Mouse (Mus musculus): ENCODE data around the gene Sirt3. TPM values are rescaled to one million over a fixed set of nuclear protein-coding genes. Genes with fewer than 3 reads are reported as not detected.

Gene Sirt3
- polyA plus RNA-seq (2012; rRNA removed) (13.7 and 14.0 TPM in 2 replicates), polyA plus RNA-seq (2014; fragmentation: Nextera tagmentation; extraction: Ambion mirVana) (14.4 and 14.7 TPM in 2 replicates)

DNA sequence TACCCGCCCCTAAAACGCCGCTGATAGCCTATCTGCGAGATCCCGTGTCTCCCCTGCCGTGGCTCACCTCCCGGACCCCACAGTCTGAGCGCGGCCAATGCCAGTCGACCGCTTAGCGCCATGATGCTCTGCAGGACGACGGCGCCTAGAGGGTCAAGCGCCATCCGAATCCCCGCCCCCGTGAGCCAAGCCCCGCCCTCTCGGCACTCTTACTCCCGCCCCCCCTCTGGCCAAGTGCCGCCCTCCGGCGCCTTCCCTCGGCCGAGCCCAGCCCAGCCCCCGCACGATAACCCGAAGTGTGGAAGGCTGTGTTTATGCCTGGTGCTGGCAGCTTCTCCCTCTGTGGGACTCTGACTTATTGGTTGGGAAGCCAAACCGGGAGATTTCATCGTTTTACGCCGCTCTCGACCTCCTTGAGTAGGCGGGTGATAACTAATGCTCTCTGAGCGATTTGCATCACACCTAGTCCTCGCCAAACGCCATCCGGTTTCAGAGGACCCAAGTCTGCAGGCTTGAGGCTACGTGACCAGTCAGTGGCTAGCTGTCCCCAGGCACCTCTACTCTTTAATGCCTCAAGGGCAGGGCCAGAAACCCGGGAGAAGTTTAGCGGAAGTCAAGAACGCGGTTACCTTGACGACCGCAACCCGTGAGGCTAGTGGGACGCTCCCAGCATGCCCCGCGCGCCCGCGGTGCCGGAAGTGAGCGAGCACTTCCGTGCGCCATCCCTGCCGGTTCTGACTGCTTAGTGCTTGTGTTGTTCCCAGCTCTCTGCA, at the start of gene Sirt3, which contains the start of gene Psmd13:
Sirt3 (minus strand) TSS at position 614 of the 773 bp plus-strand sequence.
Psmd13 (plus strand) TSS at position 273 of the 773 bp plus-strand sequence.
- TF ChIP-seq EP300 (IDR thresholded peaks at IDR 0.05; ENCODE audit: low read depth) (no peak), CTCF (IDR thresholded peaks at IDR 0.05; ENCODE audit: low read depth) (no peak)
- Histone ChIP-seq H3K36me3 (replicated peaks; ENCODE audit: control insufficient read depth, insufficient read depth, low read depth) (peaks cover 15% of the 10 kb centered on the region), H3K4me2 (ENCODE audit: low read depth) (peak within 1 kb of the TSS; percentile 92), H3K27me3 (ENCODE audit: control insufficient read depth, insufficient read depth, low read length) (no peaks in the 10 kb centered on the region), H3K4me3 (ENCODE audit: insufficient read depth in 1 of 2, low read depth in 2 of 2, low read length in 2 of 2) (peak within 1 kb of the TSS; percentile 85 to 93), H3K9me3 (ENCODE audit: control insufficient read depth, low read length) (no peaks in the 10 kb centered on the region), H3K4me1 (replicated peaks; ENCODE audit: control insufficient read depth in 2 of 2, insufficient read depth in 2 of 2, low read length in 1 of 2) (peaks cover 27 to 29% of the 10 kb centered on the region in 2 experiments), H3K9ac (replicated peaks) (peak within 1 kb of the TSS; percentile 92), H3K27ac (peak within 1 kb of the TSS; percentile 82)
- ATAC-seq (ENCODE audit: insufficient read depth) (peak; percentile 93), DNase-seq (ENCODE audit: low read depth in 3 of 3, low spot score in 3 of 3) (peak; percentile 90 to 91 (median 91))
- under 1% methylated on average over 59 of the region's 59 CpGs for WGBS (ENCODE audit: insufficient replicate concordance)

DNA sequence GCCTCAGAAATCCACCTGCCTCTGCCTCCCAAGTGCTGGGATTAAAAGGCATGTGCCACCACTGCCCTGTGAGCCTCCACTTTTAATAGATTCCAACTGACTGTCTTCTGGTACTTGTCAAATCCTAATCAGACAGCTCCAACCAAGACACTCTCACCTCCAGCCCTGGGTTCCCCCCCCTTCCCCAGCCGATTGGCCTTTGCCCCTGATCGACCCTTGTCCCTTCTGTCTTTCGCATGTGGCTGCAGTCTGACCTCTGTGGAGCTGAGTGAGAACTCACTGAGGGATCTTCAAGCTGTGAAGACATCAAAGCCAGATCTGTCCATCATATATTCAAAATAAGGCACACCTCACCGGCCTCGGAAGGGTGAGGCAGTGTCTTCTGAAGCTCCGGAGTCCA, 45.1 kb upstream of the Sirt3 start:
- H3K27ac ChIP-seq, result no peak overlapping the region
- TF ChIP-seq CTCF (IDR thresholded peaks at IDR 0.05; ENCODE audit: low read depth) (no peak), EP300 (IDR thresholded peaks at IDR 0.05; ENCODE audit: low read depth) (no peak)
- WGBS (ENCODE audit: insufficient replicate concordance), result 77% methylated on average over 6 of the region's 6 CpGs

DNA sequence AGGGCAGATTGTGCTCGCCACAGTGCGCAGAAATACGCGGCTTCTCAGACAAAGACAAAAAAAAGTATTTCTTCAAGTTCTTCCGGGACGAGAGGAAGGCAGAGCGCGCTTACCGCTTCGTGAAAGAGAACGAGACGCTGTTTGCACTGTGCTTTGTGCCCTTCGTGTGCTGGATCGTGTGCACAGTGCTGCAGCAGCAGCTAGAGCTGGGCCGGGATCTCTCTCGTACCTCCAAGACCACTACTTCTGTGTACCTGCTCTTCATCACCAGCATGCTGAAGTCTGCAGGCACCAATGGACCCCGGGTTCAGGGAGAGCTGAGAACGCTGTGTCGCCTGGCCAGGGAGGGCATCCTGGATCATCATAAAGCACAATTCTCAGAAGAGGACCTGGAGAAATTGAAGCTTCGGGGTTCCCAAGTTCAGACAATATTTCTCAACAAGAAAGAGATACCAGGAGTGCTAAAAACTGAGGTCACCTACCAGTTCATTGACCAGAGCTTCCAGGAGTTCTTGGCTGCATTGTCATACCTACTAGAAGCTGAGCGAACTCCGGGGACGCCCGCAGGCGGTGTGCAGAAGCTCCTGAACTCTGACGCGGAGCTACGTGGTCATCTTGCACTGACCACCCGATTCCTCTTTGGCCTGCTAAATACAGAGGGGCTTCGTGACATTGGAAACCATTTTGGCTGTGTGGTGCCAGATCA, 41.1 kb upstream of the Sirt3 start:
- Histone ChIP-seq H3K4me2 (ENCODE audit: low read depth) (peak overlapping the region; percentile 44), H3K4me3 (ENCODE audit: insufficient read depth in 1 of 2, low read depth in 2 of 2, low read length in 2 of 2) (no peak overlapping the region), H3K9me3 (ENCODE audit: control insufficient read depth, low read length) (no peaks in the 10 kb centered on the region), H3K4me1 (replicated peaks; ENCODE audit: control insufficient read depth in 2 of 2, insufficient read depth in 2 of 2, low read length in 1 of 2) (peaks cover 0 to 3% of the 10 kb centered on the region in 2 experiments; a peak in 2 of 4 replicates), H3K27me3 (ENCODE audit: control insufficient read depth, insufficient read depth, low read length) (peaks cover 40% of the 10 kb centered on the region), H3K9ac (replicated peaks) (no peak overlapping the region), H3K36me3 (replicated peaks; ENCODE audit: control insufficient read depth, insufficient read depth, low read depth) (no peaks in the 10 kb centered on the region), H3K27ac (no peak overlapping the region)
- WGBS (ENCODE audit: insufficient replicate concordance), result 21% methylated on average over 30 of the region's 30 CpGs
- ATAC-seq (ENCODE audit: insufficient read depth), result no peak
- TF ChIP-seq EP300 (IDR thresholded peaks at IDR 0.05; ENCODE audit: low read depth) (no peak), CTCF (IDR thresholded peaks at IDR 0.05; ENCODE audit: low read depth) (no peak)
- no peak for DNase-seq (ENCODE audit: low read depth in 3 of 3, low spot score in 3 of 3)

More for the DNA sequence above, 45.1 kb upstream of the Sirt3 start:
- H3K9ac ChIP-seq (replicated peaks), result no peak overlapping the region
- no peaks in the 10 kb centered on the region; a peak in 1 of 4 replicates for H3K4me1 ChIP-seq (replicated peaks; ENCODE audit: control insufficient read depth in 2 of 2, insufficient read depth in 2 of 2, low read length in 1 of 2)
- H3K36me3 ChIP-seq (replicated peaks; ENCODE audit: control insufficient read depth, insufficient read depth, low read depth), result no peaks in the 10 kb centered on the region
- ATAC-seq (ENCODE audit: insufficient read depth), result no peak
- H3K9me3 ChIP-seq (ENCODE audit: control insufficient read depth, low read length), result no peaks in the 10 kb centered on the region
- no peak for DNase-seq (ENCODE audit: low read depth in 3 of 3, low spot score in 3 of 3)
- no peak overlapping the region for H3K4me3 ChIP-seq (ENCODE audit: insufficient read depth in 1 of 2, low read depth in 2 of 2, low read length in 2 of 2)
- H3K27me3 ChIP-seq (ENCODE audit: control insufficient read depth, insufficient read depth, low read length), result peaks cover 23% of the 10 kb centered on the region
- no peak overlapping the region for H3K4me2 ChIP-seq (ENCODE audit: low read depth)

DNA sequence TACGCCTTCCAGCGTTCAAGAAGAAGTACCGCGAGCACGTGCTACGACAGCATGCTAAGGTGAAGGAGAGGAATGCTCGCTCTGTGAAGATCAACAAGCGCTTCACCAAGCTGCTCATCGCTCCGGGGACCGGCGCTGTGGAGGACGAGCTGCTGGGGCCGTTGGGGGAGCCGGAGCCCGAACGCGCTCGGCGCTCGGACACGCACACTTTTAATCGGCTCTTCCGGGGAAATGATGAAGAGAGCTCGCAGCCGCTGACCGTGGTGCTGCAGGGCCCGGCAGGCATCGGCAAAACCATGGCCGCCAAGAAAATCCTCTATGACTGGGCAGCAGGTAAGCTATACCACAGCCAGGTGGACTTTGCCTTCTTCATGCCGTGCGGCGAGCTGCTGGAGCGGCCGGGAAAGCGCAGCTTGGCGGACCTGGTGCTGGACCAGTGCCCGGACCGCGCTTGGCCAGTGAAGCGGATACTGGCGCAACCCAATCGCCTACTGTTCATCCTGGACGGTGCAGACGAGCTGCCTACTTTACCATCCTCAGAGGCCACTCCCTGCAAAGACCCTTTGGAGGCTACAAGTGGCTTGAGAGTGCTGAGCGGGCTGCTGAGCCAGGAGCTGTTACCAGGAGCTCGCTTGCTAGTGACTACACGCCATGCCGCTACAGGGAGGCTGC, 40.4 kb upstream of the Sirt3 start:
- Histone ChIP-seq H3K4me1 (replicated peaks; ENCODE audit: control insufficient read depth in 2 of 2, insufficient read depth in 2 of 2, low read length in 1 of 2) (peaks cover 0 to 3% of the 10 kb centered on the region in 2 experiments; a peak in 2 of 4 replicates), H3K9me3 (ENCODE audit: control insufficient read depth, low read length) (no peaks in the 10 kb centered on the region), H3K36me3 (replicated peaks; ENCODE audit: control insufficient read depth, insufficient read depth, low read depth) (no peaks in the 10 kb centered on the region), H3K9ac (replicated peaks) (no peak overlapping the region), H3K27ac (no peak overlapping the region), H3K4me3 (ENCODE audit: insufficient read depth in 1 of 2, low read depth in 2 of 2, low read length in 2 of 2) (0 out of 4 replicates have a peak overlapping the region, but pooled peaks have one; percentile 6 to 13), H3K4me2 (ENCODE audit: low read depth) (peak overlapping the region; percentile 44), H3K27me3 (ENCODE audit: control insufficient read depth, insufficient read depth, low read length) (peaks cover 40% of the 10 kb centered on the region)
- TF ChIP-seq EP300 (IDR thresholded peaks at IDR 0.05; ENCODE audit: low read depth) (no peak), CTCF (IDR thresholded peaks at IDR 0.05; ENCODE audit: low read depth) (no peak)
- WGBS (ENCODE audit: insufficient replicate concordance), result 2% methylated on average over 49 of the region's 49 CpGs
- DNase-seq (ENCODE audit: low read depth in 3 of 3, low spot score in 3 of 3) (no peak), ATAC-seq (ENCODE audit: insufficient read depth) (peak; percentile 19; the same call in 1 of the 2 replicates)
